Mouse (Mus musculus) hindbrain, embryonic 13.5 days (tissue): ENCODE data around the gene Sppl2b. TPM values are rescaled to one million over a fixed set of nuclear protein-coding genes. Genes with fewer than 3 reads are reported as not detected.
"Not testable (repeated sequence)": the region's sequence is repeated elsewhere in the genome, so short reads cannot be mapped to it uniquely, and the experiment has no call there.

Experiments
- ATAC-seq: fragments of 200-750 bp; cut with Nextera tagmentation; 2 replicates; pipeline ENCODE4 v1.8.0; 2017; ENCODE audit warnings: moderate TSS enrichment; ENCODE audit not compliant: low FRiP score
- H3K27ac ChIP-seq: fragments of 300-500 bp; sonication (generic); 2 replicates; pipeline ENCODE4 v1.5.1; 2015; ENCODE audit warnings: inconsistent platforms, mild to moderate bottlenecking, moderate library complexity
- H3K27me3 ChIP-seq: fragments of 300-500 bp; sonication (generic); 2 replicates; pipeline ENCODE4 v1.6.1; 2015; ENCODE audit warnings: mild to moderate bottlenecking, inconsistent platforms
- H3K36me3 ChIP-seq: fragments of 300-500 bp; sonication (generic); 2 replicates; pipeline ENCODE4 v1.6.1; 2015; ENCODE audit warnings: mild to moderate bottlenecking, inconsistent platforms
- H3K4me1 ChIP-seq: fragments of 300-500 bp; sonication (generic); replicated peaks from 2 replicates; pipeline ENCODE4 v1.6.1; 2015; ENCODE audit warnings: inconsistent platforms
- H3K4me2 ChIP-seq: fragments of 300-500 bp; sonication (generic); 2 replicates; pipeline ENCODE4 v1.6.1; 2015; ENCODE audit warnings: inconsistent platforms, mild to moderate bottlenecking, moderate library complexity
- H3K4me3 ChIP-seq: fragments of 300-500 bp; sonication (generic); 2 replicates; pipeline ENCODE4 v1.5.1; 2015; ENCODE audit warnings: mild to moderate bottlenecking, inconsistent platforms
- H3K9ac ChIP-seq: fragments of 300-500 bp; sonication (generic); 2 replicates; pipeline ENCODE4 v1.6.1; 2015; ENCODE audit warnings: mild to moderate bottlenecking, inconsistent platforms
- H3K9me3 ChIP-seq: fragments of 300-500 bp; sonication (generic); 2 replicates; pipeline ENCODE4 v1.6.1; 2016; ENCODE audit warnings: inconsistent platforms
- WGBS: fragments of 180-500 bp; shearing (Covaris S2); methylation state at CpG from one replicate; pipeline ENCODE4 v1.1.7; 2015; 5-methylcytosine and 5-hydroxymethylcytosine counted together
- polyA plus RNA-seq: library from polyadenylated mRNA; unstranded; fragments of >200 nt; fragmentation: Nextera tagmentation; extraction: Ambion mirVana; gene quantifications from 2 replicates; pipeline ENCODE4 v1.2.1, GENCODE M21; 2015

Gene Sppl2b
- polyA plus RNA-seq, 1 experiment from 2014 or later = 63.6 TPM

DNA sequence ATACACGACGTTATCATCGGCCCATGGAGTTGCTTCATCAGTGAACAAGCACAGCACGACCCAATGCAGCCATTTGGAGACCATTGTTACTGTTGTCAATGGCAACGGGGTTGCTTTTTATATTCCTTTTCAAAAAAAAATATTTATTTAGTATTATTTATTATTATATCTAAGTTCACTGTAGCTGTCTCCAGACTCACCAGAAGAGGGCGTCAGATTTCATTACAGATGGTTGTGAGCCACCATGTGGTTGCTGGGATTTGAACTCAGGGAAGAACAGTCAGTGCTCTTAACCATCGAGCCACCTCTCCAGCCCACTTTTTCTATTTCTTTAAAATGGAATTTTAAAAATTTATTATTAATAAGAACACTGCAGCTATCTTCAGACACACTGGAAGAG is 40.3 kb upstream of the Sppl2b start:
- no peak overlapping the region for H3K4me3 ChIP-seq
- no peaks in the 10 kb centered on the region for H3K9me3 ChIP-seq
- H3K27ac ChIP-seq = no peak overlapping the region
- peaks cover 21% of the 10 kb centered on the region for H3K27me3 ChIP-seq
- peaks cover 6% of the 10 kb centered on the region for H3K4me1 ChIP-seq
- H3K9ac ChIP-seq = no peak overlapping the region
- WGBS = 65% methylated on average over 7 of the region's 7 CpGs
- no peak for ATAC-seq
- no peak overlapping the region for H3K4me2 ChIP-seq
- no peaks in the 10 kb centered on the region for H3K36me3 ChIP-seq

DNA sequence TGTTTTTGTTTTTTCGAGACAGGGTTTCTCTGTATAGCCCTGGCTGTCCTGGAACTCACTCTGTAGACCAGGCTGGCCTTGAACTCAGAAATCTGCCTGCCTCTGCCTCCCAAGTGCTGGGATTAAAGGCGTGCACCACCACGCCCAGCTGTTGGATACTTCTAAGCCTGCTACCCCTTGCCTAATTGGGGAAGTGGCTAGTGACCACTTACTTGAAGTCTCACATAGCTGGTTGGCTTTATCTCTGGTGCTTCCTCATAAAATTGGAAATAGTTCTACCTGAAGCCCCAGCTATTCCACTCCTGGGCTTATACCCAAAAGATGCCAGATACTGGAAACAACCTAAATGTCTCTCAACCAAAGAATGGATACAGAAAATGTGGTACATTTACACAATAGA is 38.8 kb upstream of the Sppl2b start:
- H3K4me3 ChIP-seq, ATAC-seq, H3K27me3 ChIP-seq, H3K9me3 ChIP-seq, H3K4me1 ChIP-seq, H3K27ac ChIP-seq, H3K36me3 ChIP-seq, H3K9ac ChIP-seq, H3K4me2 ChIP-seq: not testable (repeated sequence)
- WGBS = 83% methylated on average over 3 of the region's 3 CpGs

DNA sequence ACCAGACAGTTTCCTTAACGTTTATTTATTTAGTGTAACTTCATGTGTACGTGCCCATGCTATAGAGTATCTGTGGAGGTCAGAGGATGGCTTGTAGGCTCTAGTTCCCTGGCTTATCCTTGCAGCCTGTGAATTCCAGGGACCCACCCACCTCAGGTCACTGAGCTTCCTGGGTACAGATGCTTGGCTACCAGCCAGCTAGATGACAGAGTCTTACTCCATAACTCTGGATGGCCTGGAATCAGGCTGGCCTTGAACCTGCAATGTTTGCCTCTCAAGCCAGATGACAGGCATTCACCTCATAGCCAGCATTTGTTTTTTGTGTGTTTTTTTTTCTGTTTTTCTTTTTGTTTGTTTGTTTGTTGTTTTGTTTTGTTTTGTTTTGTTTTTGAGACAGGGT is 37.9 kb upstream of the Sppl2b start:
- Histone ChIP-seq H3K27me3 (peaks cover 8% of the 10 kb centered on the region), H3K4me2 (no peak overlapping the region), H3K9ac (no peak overlapping the region), H3K4me3 (no peak overlapping the region), H3K27ac (no peak overlapping the region), H3K9me3 (no peaks in the 10 kb centered on the region), H3K36me3 (no peaks in the 10 kb centered on the region), H3K4me1 (no peaks in the 10 kb centered on the region)
- no peak for ATAC-seq
- 74% methylated on average over 2 of the region's 2 CpGs for WGBS

DNA sequence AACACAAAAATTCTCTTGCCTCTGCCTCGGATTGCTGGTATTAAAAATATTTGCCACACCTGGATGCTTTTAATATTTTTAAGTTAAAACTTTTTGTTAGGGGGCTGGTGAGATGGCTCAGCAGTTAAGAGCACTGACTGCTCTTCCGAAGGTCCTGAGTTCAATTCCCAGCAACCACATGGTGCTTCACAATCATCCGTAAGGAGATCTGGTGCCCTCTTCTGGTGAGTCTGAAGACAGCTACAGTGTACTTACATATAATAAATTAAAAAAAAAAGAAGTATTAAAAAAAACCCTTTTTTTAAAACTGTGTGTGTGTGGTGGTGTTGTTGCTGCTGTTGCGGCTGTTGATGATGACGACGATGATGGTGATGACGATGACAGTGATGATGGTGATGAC is 37.1 kb upstream of the Sppl2b start:
- not testable (repeated sequence) for H3K4me1 ChIP-seq, H3K9ac ChIP-seq, H3K36me3 ChIP-seq, H3K27me3 ChIP-seq, H3K4me2 ChIP-seq, H3K9me3 ChIP-seq, H3K4me3 ChIP-seq, ATAC-seq, H3K27ac ChIP-seq
- WGBS = 80% methylated on average over 7 of the region's 7 CpGs

DNA sequence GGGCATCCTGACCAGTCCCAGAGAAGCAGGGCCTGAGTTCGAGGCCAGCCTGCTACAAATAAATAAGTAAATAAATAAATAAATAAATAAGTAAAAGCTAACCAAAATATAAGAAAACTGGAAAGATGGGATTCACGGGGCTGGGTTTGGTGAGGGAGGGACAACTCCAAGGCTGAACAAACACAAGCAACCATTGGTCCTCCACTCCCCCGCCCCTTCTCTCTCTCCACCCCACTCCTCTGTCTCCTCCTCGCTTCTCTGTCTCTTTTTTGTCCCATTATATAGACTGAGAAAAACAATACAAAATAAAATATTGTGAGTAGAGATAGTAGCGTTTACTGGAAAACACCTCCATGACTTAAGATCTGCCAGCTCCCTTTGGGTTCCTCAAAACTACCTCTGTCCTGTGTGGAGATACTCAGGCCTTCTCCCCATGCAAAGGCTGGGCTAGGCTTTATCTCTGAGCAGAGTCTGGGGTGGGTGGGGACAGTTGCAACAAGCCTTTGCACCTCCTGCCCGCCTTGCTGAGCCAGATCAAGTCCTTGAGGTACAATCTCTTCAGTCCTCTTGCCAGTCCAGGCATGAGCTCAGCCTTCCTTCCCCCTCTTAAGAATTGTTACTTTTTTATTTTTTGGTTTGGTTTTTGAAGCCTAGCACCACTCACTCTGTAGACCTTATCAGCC is 36.3 kb upstream of the Sppl2b start:
- Histone ChIP-seq H3K4me3 (no peak overlapping the region), H3K9ac (0 out of 2 replicates have a peak overlapping the region, but pooled peaks have one; percentile 6), H3K4me2 (no peak overlapping the region), H3K36me3 (no peaks in the 10 kb centered on the region), H3K27me3 (peaks cover 4% of the 10 kb centered on the region; the same call in 1 of the 2 replicates), H3K27ac (no peak overlapping the region), H3K9me3 (no peaks in the 10 kb centered on the region), H3K4me1 (no peaks in the 10 kb centered on the region)
- WGBS = 52% methylated on average over 6 of the region's 6 CpGs
- no peak for ATAC-seq

DNA sequence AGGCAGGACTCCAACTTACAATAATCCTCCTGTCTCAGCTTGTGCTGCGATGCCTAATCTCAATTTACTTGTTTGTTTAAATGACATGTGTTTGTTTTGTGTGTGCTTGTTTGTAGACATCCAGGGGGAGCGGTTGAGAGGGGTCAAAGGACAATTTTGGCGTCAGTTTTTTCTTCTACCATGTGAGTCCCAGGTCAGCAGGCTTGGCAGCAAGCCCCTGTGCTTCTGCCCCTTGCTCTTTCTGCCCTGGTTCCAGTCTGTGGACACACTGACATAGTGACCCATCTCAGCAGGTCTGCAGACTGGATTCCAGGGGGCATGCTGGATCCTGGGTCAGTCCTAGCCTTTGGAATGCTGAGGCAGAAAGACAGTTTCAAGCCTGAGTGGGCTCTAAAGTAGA is 35.7 kb upstream of the Sppl2b start:
- ATAC-seq = no peak
- peaks cover 4% of the 10 kb centered on the region; the same call in 1 of the 2 replicates for H3K27me3 ChIP-seq
- no peak overlapping the region for H3K4me2 ChIP-seq
- H3K9ac ChIP-seq = 0 out of 2 replicates have a peak overlapping the region, but pooled peaks have one; percentile 6
- WGBS = 43% methylated on average over 3 of the region's 3 CpGs
- H3K9me3 ChIP-seq = no peaks in the 10 kb centered on the region
- H3K27ac ChIP-seq = no peak overlapping the region
- no peaks in the 10 kb centered on the region for H3K36me3 ChIP-seq
- H3K4me3 ChIP-seq = no peak overlapping the region
- no peaks in the 10 kb centered on the region for H3K4me1 ChIP-seq

DNA sequence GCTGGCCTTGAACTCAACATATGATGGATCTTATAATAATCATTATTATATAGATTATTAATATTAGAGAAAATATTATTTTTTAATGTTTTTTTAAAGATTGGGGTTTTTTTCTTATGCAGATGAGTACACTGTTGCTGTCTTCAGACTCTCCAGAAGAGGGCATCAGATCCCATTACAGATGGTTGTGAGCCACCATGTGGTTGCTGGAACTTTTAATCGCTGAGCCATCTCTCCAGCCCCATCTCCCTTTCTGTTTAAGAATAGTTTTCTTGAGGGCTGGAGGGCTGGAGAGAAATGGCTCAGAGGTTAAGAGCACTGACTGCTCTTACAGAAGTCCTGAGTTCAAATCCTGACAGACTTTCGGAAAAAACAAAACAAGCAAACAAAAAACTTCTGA is 33.1 kb upstream of the Sppl2b start:
- no peaks in the 10 kb centered on the region for H3K4me1 ChIP-seq
- no peaks in the 10 kb centered on the region for H3K9me3 ChIP-seq
- no peak overlapping the region for H3K27ac ChIP-seq
- no peak overlapping the region for H3K9ac ChIP-seq
- WGBS = 44% methylated on average over 2 of the region's 2 CpGs
- no peak for ATAC-seq
- H3K4me3 ChIP-seq = no peak overlapping the region
- no peaks in the 10 kb centered on the region for H3K36me3 ChIP-seq
- H3K27me3 ChIP-seq = peaks cover 4% of the 10 kb centered on the region; the same call in 1 of the 2 replicates
- H3K4me2 ChIP-seq = no peak overlapping the region

DNA sequence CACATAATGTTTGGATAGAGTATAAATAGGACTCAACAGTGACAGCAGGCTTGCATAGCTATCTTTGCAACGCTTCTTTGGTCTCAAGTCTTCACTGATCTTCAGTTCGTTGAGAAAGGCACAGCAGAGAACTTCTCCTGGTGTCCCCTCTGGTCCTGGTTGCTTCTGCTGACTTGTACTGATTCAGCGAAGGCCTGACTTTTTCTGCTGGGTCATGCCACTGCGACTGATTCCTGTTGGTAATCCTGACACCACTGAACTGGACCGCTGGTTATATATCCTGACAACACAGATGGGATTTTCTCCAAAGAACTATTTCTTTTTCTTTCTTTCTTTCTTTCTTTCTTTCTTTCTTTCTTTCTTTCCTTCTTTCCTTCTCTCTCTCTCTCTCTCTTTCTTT is 32.5 kb upstream of the Sppl2b start:
- Histone ChIP-seq H3K36me3 (no peaks in the 10 kb centered on the region), H3K4me3 (no peak overlapping the region), H3K4me1 (peaks cover 3% of the 10 kb centered on the region), H3K27me3 (peaks cover 4% of the 10 kb centered on the region; the same call in 1 of the 2 replicates), H3K27ac (no peak overlapping the region), H3K9me3 (no peaks in the 10 kb centered on the region), H3K9ac (no peak overlapping the region), H3K4me2 (no peak overlapping the region)
- no peak for ATAC-seq
- 92% methylated on average over 5 of the region's 5 CpGs for WGBS

DNA sequence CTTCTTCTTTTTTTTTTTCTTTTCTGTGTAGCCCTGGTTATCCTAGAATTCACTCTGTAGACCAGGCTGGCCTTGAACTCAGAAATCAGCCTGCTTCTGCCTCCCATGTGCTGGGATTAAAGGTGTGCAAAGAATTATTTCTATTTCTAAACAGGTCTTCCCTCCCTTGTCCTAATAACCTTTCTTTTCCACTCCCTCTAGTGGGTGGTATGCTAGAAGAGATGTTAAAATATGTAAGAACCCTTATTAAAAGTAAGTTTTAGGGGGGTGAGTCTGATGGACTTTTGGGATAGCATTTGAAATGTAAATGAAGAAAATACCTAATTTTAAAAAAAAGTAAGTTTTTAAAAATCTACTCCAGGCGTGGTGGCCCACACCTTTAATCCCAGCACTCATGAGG is 31.8 kb upstream of the Sppl2b start:
- H3K4me3 ChIP-seq = no peak overlapping the region
- WGBS = 97% methylated on average over 1 of the region's 1 CpGs
- no peak for ATAC-seq

DNA sequence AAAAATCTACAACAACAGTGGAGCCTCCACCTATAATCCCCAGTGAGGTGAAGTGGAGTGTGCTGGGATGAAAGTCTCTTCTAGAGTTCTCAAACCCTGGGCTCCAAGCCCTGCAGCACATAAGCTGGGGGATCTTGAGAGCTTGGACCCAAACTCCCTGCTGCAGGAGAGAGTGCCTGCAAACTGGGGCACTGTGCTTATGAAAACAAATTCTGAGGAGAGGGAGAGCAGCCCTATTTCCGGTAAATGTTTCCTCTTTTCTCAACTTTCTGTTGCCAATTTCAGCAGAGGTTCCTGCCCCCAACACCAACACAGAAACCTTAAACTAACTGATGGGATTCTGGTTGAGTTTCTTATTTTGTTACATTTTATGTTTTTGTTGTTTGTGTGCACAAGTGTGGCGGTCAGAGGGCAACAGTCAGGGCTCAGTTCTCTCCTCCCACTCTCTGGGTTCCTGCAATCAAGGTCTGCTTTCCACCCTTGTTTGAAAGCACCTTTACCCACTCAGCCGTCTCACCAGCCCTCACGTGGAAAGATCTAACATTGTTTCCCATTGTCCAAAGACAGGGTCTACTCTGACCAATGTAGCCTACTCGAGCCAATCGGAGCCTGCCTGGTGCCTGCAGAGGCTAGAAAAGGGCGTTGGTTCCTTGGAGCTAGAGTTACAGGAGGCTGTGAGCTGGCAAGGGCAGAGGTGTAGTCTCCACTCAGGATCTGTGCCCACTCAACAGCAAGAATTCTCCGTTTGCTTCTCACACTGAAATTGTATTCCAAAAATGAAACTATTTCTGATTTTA is 31.0 kb upstream of the Sppl2b start:
- Histone ChIP-seq H3K4me2 (no peak overlapping the region), H3K4me1 (peaks cover 15% of the 10 kb centered on the region), H3K9me3 (no peaks in the 10 kb centered on the region), H3K4me3 (no peak overlapping the region), H3K9ac (no peak overlapping the region), H3K36me3 (peaks cover 5% of the 10 kb centered on the region), H3K27me3 (peaks cover 4% of the 10 kb centered on the region; the same call in 1 of the 2 replicates), H3K27ac (peak overlapping the region; percentile 12; the same call in 1 of the 2 replicates)
- WGBS = 70% methylated on average over 8 of the region's 8 CpGs
- no peak for ATAC-seq

More for the DNA sequence above, 31.8 kb upstream of the Sppl2b start:
- Histone ChIP-seq H3K36me3 (peaks cover under 1% of the 10 kb centered on the region; the same call in 1 of the 2 replicates), H3K4me1 (peaks cover 11% of the 10 kb centered on the region), H3K27me3 (peaks cover 4% of the 10 kb centered on the region; the same call in 1 of the 2 replicates), H3K4me2 (no peak overlapping the region), H3K9ac (no peak overlapping the region), H3K27ac (no peak overlapping the region), H3K9me3 (no peaks in the 10 kb centered on the region)

DNA sequence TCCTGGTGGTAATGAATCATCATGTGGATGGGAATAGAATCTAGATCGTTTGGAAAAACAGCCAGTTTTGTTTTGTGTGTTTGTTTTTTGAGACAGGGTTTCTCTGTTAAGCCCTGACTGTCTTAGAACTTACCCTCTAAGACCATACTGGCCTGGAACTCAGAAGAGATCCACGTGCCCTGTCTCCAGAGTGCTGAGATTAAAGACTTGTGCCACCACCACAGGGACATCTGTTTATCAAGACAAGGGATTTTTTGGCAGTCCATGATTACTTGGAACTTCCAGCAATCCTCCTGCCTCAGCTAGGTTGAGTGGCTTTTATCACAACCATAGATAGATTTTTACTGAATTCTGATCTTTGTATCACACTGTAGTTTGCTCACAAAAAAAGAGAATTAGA is 30.2 kb upstream of the Sppl2b start:
- Histone ChIP-seq H3K9ac (no peak overlapping the region), H3K4me2 (no peak overlapping the region), H3K4me1 (peaks cover 22% of the 10 kb centered on the region), H3K4me3 (no peak overlapping the region), H3K36me3 (peaks cover 13% of the 10 kb centered on the region), H3K27me3 (no peaks in the 10 kb centered on the region), H3K27ac (0 out of 2 replicates have a peak overlapping the region, but pooled peaks have one; percentile 12), H3K9me3 (no peaks in the 10 kb centered on the region)
- ATAC-seq = no peak
- 82% methylated on average over 2 of the region's 2 CpGs for WGBS

DNA sequence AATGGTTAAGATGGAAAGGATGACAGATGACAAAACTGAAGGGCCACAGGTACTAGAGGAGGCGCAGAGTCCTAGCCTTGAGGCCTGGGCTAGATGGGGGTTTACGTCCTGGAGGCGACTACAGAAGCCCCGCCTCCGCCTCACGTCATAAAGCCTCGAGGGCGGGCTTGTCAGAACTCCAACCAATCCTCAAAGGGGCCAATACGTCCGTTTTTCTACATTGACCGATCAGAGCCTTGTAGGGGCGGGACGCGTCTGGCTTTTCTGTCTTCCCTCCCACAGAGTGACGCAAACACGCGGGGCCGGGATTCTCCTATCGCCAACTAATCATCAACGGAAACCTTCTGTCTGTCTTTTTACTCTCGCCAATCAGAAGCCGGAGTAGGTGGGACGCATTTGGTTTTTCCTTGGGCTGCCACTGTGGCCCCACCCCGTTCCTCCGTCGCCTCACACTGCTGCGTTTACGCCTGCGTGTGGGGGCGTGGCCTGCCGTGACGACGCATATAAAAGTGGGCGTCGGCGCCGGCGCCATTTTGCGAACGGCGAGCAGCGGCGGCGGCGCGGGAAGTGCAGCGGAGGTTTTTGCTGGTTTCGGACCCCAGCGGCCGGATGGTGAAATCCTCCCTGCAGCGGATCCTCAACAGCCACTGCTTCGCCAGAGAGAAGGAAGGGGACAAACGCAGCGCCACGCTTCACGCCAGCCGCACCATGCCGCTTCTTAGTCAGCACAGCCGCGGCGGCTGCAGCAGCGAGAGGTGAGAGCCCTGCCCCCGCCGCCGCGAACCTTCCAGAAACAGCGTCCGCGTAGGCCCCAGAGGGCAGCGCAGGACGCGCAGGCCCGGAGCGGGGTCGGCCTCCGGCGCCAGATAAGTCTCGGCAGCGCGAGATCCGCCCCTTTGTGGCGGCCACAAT is 28.7 kb upstream of the Sppl2b start, which contains the start of gene Oaz1:
TSS of gene Oaz1 (plus strand) at position 506 of the 912 bp plus-strand sequence.
- H3K4me1 ChIP-seq = peaks cover 34% of the 10 kb centered on the region
- peak within 1 kb of the TSS; percentile 96 for H3K27ac ChIP-seq
- H3K36me3 ChIP-seq = peaks cover 28% of the 10 kb centered on the region
- peak within 1 kb of the TSS; percentile 92 for H3K9ac ChIP-seq
- H3K4me3 ChIP-seq = peak within 1 kb of the TSS; percentile 80
- no peaks in the 10 kb centered on the region for H3K9me3 ChIP-seq
- under 1% methylated on average over 82 of the region's 82 CpGs for WGBS
- no peaks in the 10 kb centered on the region for H3K27me3 ChIP-seq
- peak; percentile 98 for ATAC-seq
- peak within 1 kb of the TSS; percentile 100 for H3K4me2 ChIP-seq
